Mouse (Mus musculus) forebrain, embryonic 14.5 days (tissue): ENCODE measurements around the gene Aknad1. TPM values are rescaled to one million over a fixed set of nuclear protein-coding genes. Genes with fewer than 3 reads are reported as not detected.

Experiments
- ATAC-seq: fragments of 200-750 bp; cut with Nextera tagmentation; 2 replicates; pipeline ENCODE4 v1.8.0; 2017; ENCODE audit warnings: mild to moderate bottlenecking, moderate library complexity
- DNase-seq: peaks from one replicate; pipeline ENCODE4 v3.0.0-alpha.2; 2015; ENCODE audit warnings: low spot score
- H3K27ac ChIP-seq: fragments of 300-500 bp; sonication (generic); 2 replicates; pipeline ENCODE4 v1.5.1; 2014; ENCODE audit warnings: low read depth, mild to moderate bottlenecking, control low read depth, low read length, moderate library complexity
- H3K27me3 ChIP-seq: fragments of 300-500 bp; sonication (generic); replicated peaks from 2 replicates; pipeline ENCODE4 v1.6.1; 2014; ENCODE audit warnings: low read length, control low read depth, mixed read lengths; ENCODE audit not compliant: control insufficient read depth, insufficient read depth
- H3K36me3 ChIP-seq: fragments of 300-500 bp; sonication (generic); 2 replicates; pipeline ENCODE4 v1.6.1; 2014; ENCODE audit warnings: low read length, control low read depth; ENCODE audit not compliant: control insufficient read depth, insufficient read depth
- H3K4me1 ChIP-seq: fragments of 300-500 bp; sonication (generic); 2 replicates; pipeline ENCODE4 v1.6.1; 2014; ENCODE audit warnings: antibody characterized with exemption, low read length, control low read depth; ENCODE audit not compliant: control insufficient read depth, insufficient read depth
- H3K4me2 ChIP-seq: fragments of 300-500 bp; sonication (generic); 2 replicates; pipeline ENCODE4 v1.6.1; 2014; ENCODE audit warnings: mild to moderate bottlenecking, control low read depth, low read length
- H3K4me3 ChIP-seq: fragments of 300-500 bp; sonication (generic); 2 replicates; pipeline ENCODE4 v1.5.1; 2014; ENCODE audit warnings: low read depth, low read length, control low read depth
- H3K9ac ChIP-seq: fragments of 300-500 bp; sonication (generic); 2 replicates; pipeline ENCODE4 v1.6.1; 2014; ENCODE audit warnings: mild to moderate bottlenecking, low read length, control low read depth, moderate library complexity
- H3K9me3 ChIP-seq: fragments of 300-500 bp; sonication (generic); replicated peaks from 2 replicates; pipeline ENCODE4 v1.6.1; 2016; ENCODE audit warnings: low read length, control low read depth, mixed read lengths; ENCODE audit not compliant: control insufficient read depth
- whole genome bisulfite sequencing: fragments of 180-500 bp; shearing (Covaris S2); extraction: QIAGEN DNeasy Blood & Tissue Kit; methylation state at CpG from one replicate; pipeline ENCODE4 v1.1.7; 2014; 5-methylcytosine and 5-hydroxymethylcytosine counted together
- polyA plus RNA-seq: library from polyadenylated mRNA; unstranded; fragments of >200 nt; fragmentation: Nextera tagmentation; extraction: Ambion mirVana; gene quantifications from 2 replicates; pipeline ENCODE4 v1.2.1, GENCODE M21; 2014

The Aknad1 gene
- polyA plus RNA-seq, result not detected in 2 replicates

- Histone ChIP-seq H3K9ac (no peak within 1 kb of the TSS), H3K4me2 (no peak within 1 kb of the TSS), H3K4me1 (no peaks in the 10 kb centered on the region), H3K27ac (no peak within 1 kb of the TSS), H3K36me3 (no peaks in the 10 kb centered on the region), H3K4me3 (no peak within 1 kb of the TSS), H3K9me3 (no peaks in the 10 kb centered on the region), H3K27me3 (no peaks in the 10 kb centered on the region)
- WGBS, result 79% methylated on average over 8 of the region's 8 CpGs
- no peak for ATAC-seq
- DNase-seq, result no peak
These were observed at the start of gene Aknad1 for GRCm38 (mm10) chr3:108739045-108739708. Gene Aknad1, plus strand, starts transcription at chr3:108739658.

- Histone ChIP-seq H3K4me3 (no peak overlapping the region), H3K27ac (no peak overlapping the region), H3K27me3 (no peaks in the 10 kb centered on the region), H3K9me3 (no peaks in the 10 kb centered on the region), H3K4me1 (no peaks in the 10 kb centered on the region; the same call in 1 of the 2 replicates), H3K4me2 (no peak overlapping the region), H3K36me3 (peaks cover 46% of the 10 kb centered on the region), H3K9ac (no peak overlapping the region)
- WGBS, result 69% methylated on average over 4 of the region's 4 CpGs
- peak; percentile 27 for DNase-seq
- ATAC-seq, result no peak
These were observed 49.5 kb upstream of the Aknad1 start for GRCm38 (mm10) chr3:108689979-108690378.

GRCm38 (mm10) chr3:108694321-108694720 is 45.1 kb upstream of the Aknad1 start:
- no peak overlapping the region for H3K4me2 ChIP-seq
- no peaks in the 10 kb centered on the region; the same call in 1 of the 2 replicates for H3K4me1 ChIP-seq
- DNase-seq (no peak), ATAC-seq (no peak)
- no peak overlapping the region for H3K9ac ChIP-seq
- no peaks in the 10 kb centered on the region for H3K9me3 ChIP-seq
- H3K27me3 ChIP-seq, result no peaks in the 10 kb centered on the region
- H3K4me3 ChIP-seq, result no peak overlapping the region
- H3K36me3 ChIP-seq, result peaks cover 51% of the 10 kb centered on the region
- no peak overlapping the region for H3K27ac ChIP-seq
- WGBS, result 93% methylated on average over 9 of the region's 9 CpGs

GRCm38 (mm10) chr3:108698662-108699061 is 40.8 kb upstream of the Aknad1 start:
- Histone ChIP-seq H3K4me1 (no peaks in the 10 kb centered on the region), H3K9me3 (no peaks in the 10 kb centered on the region), H3K27ac (no peak overlapping the region), H3K36me3 (peaks cover 77% of the 10 kb centered on the region), H3K9ac (no peak overlapping the region), H3K4me3 (no peak overlapping the region), H3K4me2 (no peak overlapping the region), H3K27me3 (no peaks in the 10 kb centered on the region)
- no peak for ATAC-seq
- 95% methylated on average over 8 of the region's 8 CpGs for WGBS
- no peak for DNase-seq

- WGBS, result 94% methylated on average over 4 of the region's 4 CpGs
- Histone ChIP-seq H3K4me3 (no peak overlapping the region), H3K4me1 (no peaks in the 10 kb centered on the region), H3K27ac (no peak overlapping the region), H3K27me3 (no peaks in the 10 kb centered on the region), H3K9ac (no peak overlapping the region), H3K9me3 (no peaks in the 10 kb centered on the region), H3K36me3 (peaks cover 70% of the 10 kb centered on the region), H3K4me2 (no peak overlapping the region)
- no peak for ATAC-seq
- DNase-seq, result no peak
These were observed 39.7 kb upstream of the Aknad1 start for GRCm38 (mm10) chr3:108699786-108700185.

GRCm38 (mm10) chr3:108701256-108701655 is 38.2 kb upstream of the Aknad1 start:
- no peaks in the 10 kb centered on the region for H3K4me1 ChIP-seq
- no peak overlapping the region for H3K9ac ChIP-seq
- DNase-seq (peak; percentile 64), ATAC-seq (no peak)
- WGBS, result 85% methylated on average over 1 of the region's 1 CpGs
- no peak overlapping the region for H3K27ac ChIP-seq
- no peak overlapping the region for H3K4me2 ChIP-seq
- H3K36me3 ChIP-seq, result peaks cover 61% of the 10 kb centered on the region
- H3K9me3 ChIP-seq, result no peaks in the 10 kb centered on the region
- H3K27me3 ChIP-seq, result no peaks in the 10 kb centered on the region
- H3K4me3 ChIP-seq, result no peak overlapping the region

- H3K4me2 ChIP-seq, result no peak overlapping the region
- H3K27ac ChIP-seq, result no peak overlapping the region
- DNase-seq (no peak), ATAC-seq (no peak)
- H3K27me3 ChIP-seq, result no peaks in the 10 kb centered on the region
- no peak overlapping the region for H3K9ac ChIP-seq
- H3K36me3 ChIP-seq, result peaks cover 49% of the 10 kb centered on the region
- H3K4me3 ChIP-seq, result no peak overlapping the region
- H3K9me3 ChIP-seq, result no peaks in the 10 kb centered on the region
- WGBS, result 96% methylated on average over 8 of the region's 8 CpGs
- H3K4me1 ChIP-seq, result no peaks in the 10 kb centered on the region
These were observed 36.7 kb upstream of the Aknad1 start for GRCm38 (mm10) chr3:108702789-108703188.

- Histone ChIP-seq H3K27ac (no peak overlapping the region), H3K27me3 (no peaks in the 10 kb centered on the region), H3K36me3 (no peaks in the 10 kb centered on the region), H3K4me2 (no peak overlapping the region), H3K9me3 (no peaks in the 10 kb centered on the region), H3K9ac (no peak overlapping the region), H3K4me3 (no peak overlapping the region), H3K4me1 (peaks cover 4% of the 10 kb centered on the region; the same call in 1 of the 2 replicates)
- ATAC-seq (no peak), DNase-seq (no peak)
- 95% methylated on average over 5 of the region's 5 CpGs for WGBS
These were observed 28.2 kb upstream of the Aknad1 start for GRCm38 (mm10) chr3:108711296-108711695.

GRCm38 (mm10) chr3:108713065-108713675 is 26.3 kb upstream of the Aknad1 start:
- no peak for ATAC-seq
- H3K27ac ChIP-seq, result no peak overlapping the region
- no peaks in the 10 kb centered on the region for H3K9me3 ChIP-seq
- no peaks in the 10 kb centered on the region for H3K27me3 ChIP-seq
- H3K4me3 ChIP-seq, result no peak overlapping the region
- WGBS, result 36% methylated on average over 3 of the region's 3 CpGs
- no peak overlapping the region for H3K9ac ChIP-seq
- peak; percentile 20 for DNase-seq
- no peaks in the 10 kb centered on the region for H3K36me3 ChIP-seq
- peaks cover 4% of the 10 kb centered on the region; the same call in 1 of the 2 replicates for H3K4me1 ChIP-seq
- no peak overlapping the region for H3K4me2 ChIP-seq
